Mouse (Mus musculus) central nervous system, embryonic 14 days (tissue): Measurements from ENCODE around the gene Tacc2. TPM values are rescaled to one million over a fixed set of nuclear protein-coding genes. Genes with fewer than 3 reads are reported as not detected.

ENCODE experiments used
- polyA plus RNA-seq: library from polyadenylated mRNA; depleted of rRNA; stranded (reverse); fragments of >200 nt; gene quantifications from 2 replicates; pipeline ENCODE4 v1.2.3, GENCODE M21; 2012; rRNA removed

Gene Tacc2
- polyA plus RNA-seq: 69.0 and 70.5 TPM in 2 replicates

GRCm38 (mm10) chr7:130577388-130578003, at the start of gene Tacc2:
Gene Tacc2 (plus strand): TSS chr7:130577438.

GRCm38 (mm10) chr7:130572821-130573220, 4.4 kb upstream of the Tacc2 start, which contains the start of gene Nsmce4a:
Gene Nsmce4a (minus strand): TSS chr7:130573118.

GRCm38 (mm10) chr7:130773914-130774630, 196.8 kb downstream of the Tacc2 start, which contains the start of gene Btbd16:
Gene Btbd16 (plus strand): TSS chr7:130774069.

Other genes with a start within 250 kb of the Tacc2 start
- gene Ate1, start 57.1 kb upstream of the Tacc2 start, polyA plus RNA-seq: 23.6 and 24.1 TPM in 2 replicates
- gene Nsmce4a, start 4.3 kb upstream of the Tacc2 start, polyA plus RNA-seq: 92.2 and 97.7 TPM in 2 replicates
- gene Btbd16, start 196.6 kb downstream of the Tacc2 start, polyA plus RNA-seq: 0.01 and 0.04 TPM in 2 replicates